Mouse (Mus musculus): ENCODE results near the gene Faf1.

DNA sequence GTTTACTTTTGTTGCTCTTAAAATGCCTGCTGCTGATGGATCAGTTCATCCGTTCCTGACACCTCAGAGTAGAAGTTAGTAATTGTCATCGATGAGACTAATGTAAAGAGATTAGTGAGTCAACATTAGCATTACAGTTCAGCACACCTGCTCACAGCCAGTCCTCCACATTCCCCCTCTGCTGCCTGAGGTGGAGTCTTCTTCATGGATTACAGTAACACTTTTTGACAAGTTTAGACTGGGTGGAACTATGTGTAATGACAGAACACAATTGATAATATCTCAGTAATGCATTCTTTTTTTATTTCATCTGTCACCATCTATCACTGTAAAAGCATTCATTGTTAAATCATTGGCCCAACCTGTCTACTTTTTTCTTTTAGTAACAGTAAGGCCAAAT, 224.7 kb downstream of the Faf1 start:
- TF ChIP-seq CTCF (IDR thresholded peaks at IDR 0.05; ENCODE audit: borderline replicate concordance, insufficient read depth, low read length) (no peak), POLR2A (IDR thresholded peaks at IDR 0.05; ENCODE audit: low read depth, low read length) (no peak)

Data from embryonic fibroblast, embryonic 13.5 days (primary cell).